Mouse (Mus musculus) ES-Bruce4 (cell line): ENCODE measurements around the gene Pnrc2. TPM values are rescaled to one million over a fixed set of nuclear protein-coding genes. Genes with fewer than 3 reads are reported as not detected.

Source experiments
- H3K27ac ChIP-seq: 2 replicates; pipeline ENCODE4 v1.5.1; 2012; ENCODE audit warnings: low read length, inconsistent platforms; ENCODE audit not compliant: insufficient read depth
- H3K27me3 ChIP-seq: 2 replicates; pipeline ENCODE4 v1.6.1; 2012; ENCODE audit warnings: mild to moderate bottlenecking, low read length, inconsistent platforms; ENCODE audit not compliant: control insufficient read depth, poor library complexity, insufficient read depth, severe bottlenecking
- H3K36me3 ChIP-seq: 2 replicates; pipeline ENCODE4 v1.6.1; 2012; ENCODE audit warnings: inconsistent platforms, mild to moderate bottlenecking, low read length, moderate library complexity; ENCODE audit not compliant: control insufficient read depth, poor library complexity, insufficient read depth, severe bottlenecking
- H3K4me1 ChIP-seq: one replicate; pipeline ENCODE4 v1.8.1; 2011; ENCODE audit warnings: low read length; ENCODE audit not compliant: control insufficient read depth, insufficient read depth
- H3K4me3 ChIP-seq: 2 replicates; pipeline ENCODE4 v1.5.1; 2011; ENCODE audit warnings: low read depth, mild to moderate bottlenecking, low read length
- H3K9ac ChIP-seq: 2 replicates; pipeline ENCODE4 v1.6.1; 2012; ENCODE audit warnings: low read depth, mild to moderate bottlenecking, inconsistent platforms; ENCODE audit not compliant: poor library complexity, severe bottlenecking
- H3K9me3 ChIP-seq: replicated peaks from 2 replicates; pipeline ENCODE4 v1.6.1; 2012; ENCODE audit warnings: mild to moderate bottlenecking, low read length, inconsistent platforms; ENCODE audit not compliant: control insufficient read depth, poor library complexity, insufficient read depth, severe bottlenecking
- CTCF ChIP-seq: IDR thresholded peaks from one replicate; pipeline ENCODE4 v1.8.1; 2011; ENCODE audit warnings: low read depth, low read length
- EP300 ChIP-seq: IDR thresholded peaks from 2 replicates; pipeline ENCODE4 v1.6.1; 2011; ENCODE audit warnings: low read depth, low read length; ENCODE audit not compliant: insufficient read depth
- POLR2A ChIP-seq: IDR thresholded peaks from one replicate; pipeline ENCODE4 v1.8.1; 2011; ENCODE audit warnings: low read length; ENCODE audit not compliant: insufficient read depth
- polyA plus RNA-seq: library from polyadenylated mRNA; stranded (reverse); fragments of >200 nt; gene quantifications from 2 replicates; pipeline ENCODE4 v1.2.4, GENCODE M21; 2011; ENCODE audit warnings: low read depth; ENCODE audit not compliant: missing spikeins, insufficient read depth, insufficient read length

The Pnrc2 gene
- polyA plus RNA-seq = 77.4 and 84.4 TPM in 2 replicates

GRCm38 (mm10) chr4:135873526-135874202 is at the start of gene Pnrc2:
Gene Pnrc2 (minus strand): TSS chr4:135873850.
- Histone ChIP-seq H3K4me1 (peaks cover 3% of the 10 kb centered on the region), H3K27ac (peak within 1 kb of the TSS; percentile 77), H3K9ac (peak within 1 kb of the TSS; percentile 87), H3K4me3 (peak within 1 kb of the TSS; percentile 85), H3K36me3 (peaks cover 35% of the 10 kb centered on the region), H3K27me3 (no peaks in the 10 kb centered on the region), H3K9me3 (no peaks in the 10 kb centered on the region)
- TF ChIP-seq CTCF (no peak), EP300 (no peak), POLR2A (peak; percentile 74)

GRCm38 (mm10) chr4:135922190-135922589 is 48.5 kb upstream of the Pnrc2 start:
- Histone ChIP-seq H3K9ac (no peak overlapping the region), H3K27me3 (no peaks in the 10 kb centered on the region), H3K36me3 (no peaks in the 10 kb centered on the region), H3K4me1 (no peaks in the 10 kb centered on the region), H3K4me3 (no peak overlapping the region), H3K27ac (no peak overlapping the region), H3K9me3 (no peaks in the 10 kb centered on the region)
- TF ChIP-seq POLR2A (no peak), EP300 (no peak), CTCF (no peak)

GRCm38 (mm10) chr4:135921257-135922120 is 47.8 kb upstream of the Pnrc2 start:
- H3K27ac ChIP-seq = no peak overlapping the region
- H3K4me1 ChIP-seq = no peaks in the 10 kb centered on the region
- no peaks in the 10 kb centered on the region for H3K36me3 ChIP-seq
- no peaks in the 10 kb centered on the region for H3K9me3 ChIP-seq
- H3K9ac ChIP-seq = peak overlapping the region; percentile 62
- H3K4me3 ChIP-seq = peak overlapping the region; percentile 80
- no peaks in the 10 kb centered on the region for H3K27me3 ChIP-seq
- TF ChIP-seq EP300 (no peak), CTCF (no peak), POLR2A (no peak)

- no peak within 1 kb of the TSS for H3K27ac ChIP-seq
- H3K9ac ChIP-seq = peak within 1 kb of the TSS; percentile 62
- H3K9me3 ChIP-seq = no peaks in the 10 kb centered on the region
- H3K4me3 ChIP-seq = peak within 1 kb of the TSS; percentile 91
- TF ChIP-seq POLR2A (peak; percentile 71), EP300 (0 out of 2 replicates have a peak, but pooled peaks have one; percentile 4), CTCF (peak; percentile 62)
- no peaks in the 10 kb centered on the region for H3K36me3 ChIP-seq
- no peaks in the 10 kb centered on the region for H3K4me1 ChIP-seq
- no peaks in the 10 kb centered on the region for H3K27me3 ChIP-seq
These were observed 46.9 kb upstream of the Pnrc2 start, which contains the start of gene Fuca1 for GRCm38 (mm10) chr4:135920304-135921241. Gene Fuca1 (plus strand): TSS chr4:135920735.

- no peak overlapping the region for H3K9ac ChIP-seq
- H3K9me3 ChIP-seq = no peaks in the 10 kb centered on the region
- H3K4me1 ChIP-seq = no peaks in the 10 kb centered on the region
- H3K36me3 ChIP-seq = no peaks in the 10 kb centered on the region
- TF ChIP-seq CTCF (no peak), POLR2A (no peak), EP300 (no peak)
- H3K27me3 ChIP-seq = no peaks in the 10 kb centered on the region
- no peak overlapping the region for H3K4me3 ChIP-seq
- no peak overlapping the region for H3K27ac ChIP-seq
These were observed 45.6 kb upstream of the Pnrc2 start for GRCm38 (mm10) chr4:135919280-135919639.
